Mouse (Mus musculus) cortical plate, adult 2 months (tissue): ENCODE measurements at regions not wholly inside any gene's neighbourhood (a gene's known extent, or its start where the extent isn't known, plus 50 kb on each side); places are given as distances from the start of the nearest gene placed in this dataset.

ENCODE experiments used
- CTCF ChIP-seq: fragments of 200-500 bp; IDR thresholded peaks from 2 replicates; pipeline ENCODE4 v1.5.1; 2011; ENCODE audit warnings: mild to moderate bottlenecking, control low read depth, low read length; ENCODE audit not compliant: insufficient read depth; ENCODE audit errors: extremely low read depth
- POLR2A ChIP-seq: fragments of 200-500 bp; IDR thresholded peaks from 2 replicates; pipeline ENCODE4 v1.6.1; 2011; ENCODE audit warnings: mild to moderate bottlenecking, low read length, control low read depth; ENCODE audit not compliant: insufficient read depth; ENCODE audit errors: extremely low read depth

GRCm38 (mm10) chr13:37540980-37541531 lies 196.0 kb downstream of the Ly86 start:
- no peak for TF ChIP-seq CTCF
- TF ChIP-seq POLR2A: no peak
